Mouse (Mus musculus) heart, embryonic 15.5 days (tissue): ENCODE measurements at regions not wholly inside any gene's neighbourhood (a gene's known extent, or its start where the extent isn't known, plus 50 kb on each side); places are given as distances from the start of the nearest gene placed in this dataset.

Experiments used
- ATAC-seq: fragments of 200-750 bp; cut with Nextera tagmentation; replicated peaks from 2 replicates; pipeline ENCODE4 v1.8.0; 2017; ENCODE audit warnings: low read depth, moderate TSS enrichment; ENCODE audit not compliant: insufficient number of reproducible peaks, insufficient read depth, low FRiP score
- H3K27ac ChIP-seq: fragments of 300-500 bp; sonication (generic); 2 replicates; pipeline ENCODE4 v1.5.1; 2015; ENCODE audit warnings: mild to moderate bottlenecking, inconsistent platforms
- H3K27me3 ChIP-seq: fragments of 300-500 bp; sonication (generic); 2 replicates; pipeline ENCODE4 v1.6.1; 2015; ENCODE audit warnings: inconsistent platforms
- H3K36me3 ChIP-seq: fragments of 300-500 bp; sonication (generic); 2 replicates; pipeline ENCODE4 v1.6.1; 2015; ENCODE audit warnings: mild to moderate bottlenecking, inconsistent platforms
- H3K4me1 ChIP-seq: fragments of 300-500 bp; sonication (generic); replicated peaks from 2 replicates; pipeline ENCODE4 v1.6.1; 2015; ENCODE audit warnings: inconsistent platforms
- H3K4me2 ChIP-seq: fragments of 300-500 bp; sonication (generic); 2 replicates; pipeline ENCODE4 v1.6.1; 2015; ENCODE audit warnings: inconsistent platforms, mild to moderate bottlenecking, moderate library complexity
- H3K4me3 ChIP-seq: fragments of 300-500 bp; sonication (generic); 2 replicates; pipeline ENCODE4 v1.5.1; 2015; ENCODE audit warnings: mild to moderate bottlenecking, inconsistent platforms
- H3K9ac ChIP-seq: fragments of 300-500 bp; sonication (generic); 2 replicates; pipeline ENCODE4 v1.6.1; 2015; ENCODE audit warnings: mild to moderate bottlenecking, inconsistent platforms
- H3K9me3 ChIP-seq: fragments of 300-500 bp; sonication (generic); replicated peaks from 2 replicates; pipeline ENCODE4 v1.6.1; 2016; ENCODE audit warnings: inconsistent platforms
- WGBS: fragments of 180-500 bp; shearing (Covaris S2); methylation state at CpG from one replicate; pipeline ENCODE4 v1.1.7; 2015; ENCODE audit warnings: mixed read lengths; 5-methylcytosine and 5-hydroxymethylcytosine counted together

DNA sequence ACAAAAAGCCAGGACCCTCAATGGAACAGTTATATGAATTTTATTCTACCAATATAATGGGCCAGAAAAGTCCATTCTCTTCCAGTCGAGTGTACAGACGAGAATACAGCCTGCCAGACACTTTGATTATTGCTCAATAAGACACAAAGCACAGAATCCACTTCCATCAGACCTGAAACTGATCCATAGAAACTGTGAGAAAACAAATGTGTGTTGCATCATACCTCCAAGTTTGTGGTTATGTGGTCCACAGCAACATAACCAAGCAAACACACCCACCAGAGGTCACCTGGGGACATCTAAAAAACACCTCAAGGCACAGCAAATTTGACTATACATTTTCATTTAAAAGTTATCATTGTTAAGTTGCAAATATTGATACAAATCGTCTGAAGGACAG is 183.2 kb downstream of the 4933412E24Rik start:
- no peak overlapping the region for H3K4me2 ChIP-seq
- H3K4me1 ChIP-seq, result peaks cover 1% of the 10 kb centered on the region; the same call in 1 of the 2 replicates
- no peak overlapping the region for H3K27ac ChIP-seq
- H3K27me3 ChIP-seq, result no peaks in the 10 kb centered on the region
- no peaks in the 10 kb centered on the region for H3K36me3 ChIP-seq
- no peaks in the 10 kb centered on the region for H3K9me3 ChIP-seq
- no peak for ATAC-seq
- H3K4me3 ChIP-seq, result no peak overlapping the region
- no peak overlapping the region for H3K9ac ChIP-seq
- whole genome bisulfite sequencing, result 76% methylated on average over 3 of the region's 3 CpGs

DNA sequence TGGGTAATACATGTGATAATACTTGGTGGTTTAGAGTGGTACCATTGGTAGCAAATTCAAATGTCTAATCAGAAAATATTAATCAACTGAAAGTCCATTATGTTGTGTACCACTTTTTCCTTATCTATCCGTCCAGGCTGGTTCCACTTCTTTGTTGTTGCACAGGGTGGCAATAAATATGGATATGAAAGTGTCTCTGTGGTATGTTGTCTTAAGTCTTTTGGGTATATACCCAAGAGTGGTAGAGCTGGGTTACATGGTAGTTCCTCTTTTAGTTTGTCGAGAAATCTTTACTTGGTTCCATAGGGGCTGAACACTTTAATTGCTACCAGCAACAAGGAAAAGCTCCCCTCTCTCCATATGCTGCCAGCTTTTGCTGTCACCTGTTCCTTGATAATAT is 184.9 kb downstream of the 4933412E24Rik start:
- Histone ChIP-seq H3K9ac (no peak overlapping the region), H3K36me3 (no peaks in the 10 kb centered on the region), H3K27me3 (no peaks in the 10 kb centered on the region), H3K9me3 (no peaks in the 10 kb centered on the region), H3K4me3 (no peak overlapping the region), H3K27ac (no peak overlapping the region), H3K4me2 (no peak overlapping the region), H3K4me1 (peaks cover 3% of the 10 kb centered on the region; the same call in 1 of the 2 replicates)
- WGBS, result 79% methylated on average over 2 of the region's 2 CpGs
- ATAC-seq, result no peak

DNA sequence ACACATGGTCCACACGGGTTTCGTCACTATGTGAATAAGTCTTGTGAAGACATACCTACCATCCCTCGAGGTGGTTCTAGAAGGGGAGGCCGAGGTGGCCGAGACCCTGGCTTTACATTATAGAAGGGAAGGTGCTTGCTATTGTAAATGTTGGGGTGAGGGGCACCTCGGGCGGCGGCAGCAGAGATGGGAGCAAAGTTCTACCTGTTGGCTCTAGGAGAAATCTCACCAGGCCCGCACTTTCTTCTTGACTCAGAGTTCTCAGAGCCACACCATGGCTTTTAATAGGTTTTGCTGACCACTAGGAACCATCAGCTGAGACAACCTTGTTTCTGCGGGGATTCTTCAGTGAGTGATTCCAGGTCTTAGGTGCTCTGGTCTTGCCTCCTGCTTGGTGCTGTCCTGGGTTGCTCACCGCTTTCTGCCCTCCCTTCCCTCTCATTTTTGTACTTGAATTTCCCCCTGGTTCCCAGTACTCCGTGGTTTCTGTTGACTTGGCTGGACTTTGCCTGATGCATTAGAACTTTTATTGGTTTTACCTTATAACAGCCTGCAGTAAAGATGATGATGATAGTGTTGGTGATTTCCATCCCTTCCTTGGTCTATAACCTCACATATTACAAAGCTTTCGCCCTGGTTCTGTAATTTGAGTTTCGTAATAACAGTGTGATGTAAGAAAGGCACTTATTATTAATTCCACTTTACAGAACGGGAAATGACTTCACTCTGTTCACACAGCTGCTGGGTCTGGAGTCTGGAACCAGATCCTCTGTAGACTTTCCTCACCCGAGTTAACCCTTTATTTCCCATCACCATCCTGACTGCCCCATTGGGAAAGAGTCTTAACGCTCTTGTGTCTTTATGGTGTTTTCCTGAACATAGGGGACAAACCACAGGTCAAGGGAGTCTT is 185.6 kb downstream of the 4933412E24Rik start:
- Histone ChIP-seq H3K27ac (no peak overlapping the region), H3K36me3 (no peaks in the 10 kb centered on the region), H3K4me1 (peaks cover 6% of the 10 kb centered on the region; the same call in 1 of the 2 replicates), H3K27me3 (no peaks in the 10 kb centered on the region), H3K9ac (no peak overlapping the region), H3K9me3 (no peaks in the 10 kb centered on the region), H3K4me2 (no peak overlapping the region), H3K4me3 (no peak overlapping the region)
- ATAC-seq, result no peak
- WGBS, result 76% methylated on average over 17 of the region's 17 CpGs

- Histone ChIP-seq H3K27ac (no peak overlapping the region), H3K4me3 (no peak overlapping the region), H3K36me3 (no peaks in the 10 kb centered on the region), H3K27me3 (no peaks in the 10 kb centered on the region), H3K9ac (no peak overlapping the region), H3K4me2 (peak overlapping the region; percentile 33; the same call in 1 of the 2 replicates), H3K9me3 (no peaks in the 10 kb centered on the region), H3K4me1 (peaks cover 16% of the 10 kb centered on the region)
- no peak; the same call in 1 of the 2 replicates for ATAC-seq
- 22% methylated on average over 5 of the region's 5 CpGs for WGBS
These were observed 188.0 kb downstream of the 4933412E24Rik start for GRCm38 (mm10) chr15:59828421-59828820.

- no peak for ATAC-seq
- 54% methylated on average over 14 of the region's 14 CpGs for WGBS
- no peak overlapping the region for H3K27ac ChIP-seq
These were observed 190.1 kb downstream of the 4933412E24Rik start for GRCm38 (mm10) chr15:59826164-59826950.

DNA sequence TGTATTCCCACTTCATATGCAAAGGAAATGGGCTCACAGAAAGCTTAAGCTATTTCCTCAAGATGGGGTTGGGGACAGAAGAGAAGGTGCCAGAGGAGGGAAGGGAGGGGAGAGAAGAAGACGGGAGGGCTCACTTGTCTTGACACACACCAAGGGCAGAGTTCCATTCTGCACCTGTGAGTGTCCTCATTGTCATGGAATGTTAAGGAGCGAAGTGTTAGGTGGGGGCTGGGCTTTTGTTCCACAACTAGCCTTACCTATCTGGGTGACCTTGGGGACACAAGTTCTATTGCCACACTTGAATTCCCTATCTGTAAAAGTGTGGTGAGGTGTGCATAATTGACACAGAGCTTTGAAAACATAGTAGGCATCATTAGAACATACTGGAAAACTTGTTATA is 192.5 kb downstream of the 4933412E24Rik start:
- ATAC-seq, result no peak
- no peak overlapping the region for H3K9ac ChIP-seq
- H3K4me3 ChIP-seq, result no peak overlapping the region
- no peaks in the 10 kb centered on the region for H3K27me3 ChIP-seq
- 48% methylated on average over 2 of the region's 2 CpGs for WGBS
- no peak overlapping the region for H3K4me2 ChIP-seq
- H3K4me1 ChIP-seq, result peaks cover 25% of the 10 kb centered on the region
- no peaks in the 10 kb centered on the region for H3K9me3 ChIP-seq
- H3K36me3 ChIP-seq, result no peaks in the 10 kb centered on the region
- H3K27ac ChIP-seq, result no peak overlapping the region

More at GRCm38 (mm10) chr15:59826164-59826950, 190.1 kb downstream of the 4933412E24Rik start:
- Histone ChIP-seq H3K4me1 (peaks cover 25% of the 10 kb centered on the region), H3K9ac (no peak overlapping the region), H3K4me2 (no peak overlapping the region), H3K4me3 (no peak overlapping the region), H3K9me3 (no peaks in the 10 kb centered on the region), H3K27me3 (no peaks in the 10 kb centered on the region), H3K36me3 (no peaks in the 10 kb centered on the region)

- no peak overlapping the region for H3K4me2 ChIP-seq
- 46% methylated on average over 3 of the region's 3 CpGs for WGBS
- no peak overlapping the region for H3K4me3 ChIP-seq
- H3K27ac ChIP-seq, result peak overlapping the region; percentile 55
- no peaks in the 10 kb centered on the region for H3K36me3 ChIP-seq
- ATAC-seq, result 0 out of 2 replicates have a peak, but pooled peaks have one; percentile 28
- no peaks in the 10 kb centered on the region for H3K9me3 ChIP-seq
- peaks cover 23% of the 10 kb centered on the region for H3K4me1 ChIP-seq
- H3K9ac ChIP-seq, result no peak overlapping the region
- no peaks in the 10 kb centered on the region for H3K27me3 ChIP-seq
These were observed 193.3 kb downstream of the 4933412E24Rik start for GRCm38 (mm10) chr15:59822995-59823681.

DNA sequence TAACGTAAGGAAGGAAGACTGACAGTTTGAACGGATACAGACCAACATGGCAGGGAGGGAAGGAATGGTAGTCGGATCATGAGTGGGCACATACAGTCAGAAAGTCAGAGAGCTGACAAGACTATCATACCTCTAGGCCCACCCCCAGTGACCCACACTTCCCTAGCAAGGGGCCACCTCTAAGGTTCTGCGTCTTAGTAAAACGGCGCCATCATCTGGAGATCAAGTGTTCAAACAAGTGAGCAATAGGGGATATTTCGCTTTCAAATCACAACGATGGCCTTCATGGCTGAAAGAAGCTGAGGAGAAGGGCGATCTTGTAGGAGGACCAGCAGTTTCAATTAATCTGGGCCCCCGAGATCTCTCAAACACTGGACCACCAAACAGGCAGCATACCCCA is 196.1 kb downstream of the 4933412E24Rik start:
- H3K27me3 ChIP-seq, result no peaks in the 10 kb centered on the region

GRCm38 (mm10) chr15:59816031-59816430 is 200.4 kb downstream of the 4933412E24Rik start:
- Histone ChIP-seq H3K4me2 (no peak overlapping the region), H3K9me3 (no peaks in the 10 kb centered on the region), H3K4me1 (peaks cover 7% of the 10 kb centered on the region), H3K9ac (no peak overlapping the region), H3K27ac (no peak overlapping the region), H3K36me3 (no peaks in the 10 kb centered on the region), H3K4me3 (no peak overlapping the region), H3K27me3 (no peaks in the 10 kb centered on the region)
- ATAC-seq, result no peak
- 53% methylated on average over 8 of the region's 8 CpGs for WGBS

More for the DNA sequence above, 196.1 kb downstream of the 4933412E24Rik start:
- no peak overlapping the region for H3K9ac ChIP-seq
- whole genome bisulfite sequencing, result 67% methylated on average over 10 of the region's 10 CpGs
- no peak overlapping the region for H3K4me3 ChIP-seq
- peaks cover 22% of the 10 kb centered on the region for H3K4me1 ChIP-seq
- no peak overlapping the region for H3K27ac ChIP-seq
- no peaks in the 10 kb centered on the region for H3K9me3 ChIP-seq
- no peaks in the 10 kb centered on the region for H3K36me3 ChIP-seq
- no peak for ATAC-seq
- H3K4me2 ChIP-seq, result no peak overlapping the region

DNA sequence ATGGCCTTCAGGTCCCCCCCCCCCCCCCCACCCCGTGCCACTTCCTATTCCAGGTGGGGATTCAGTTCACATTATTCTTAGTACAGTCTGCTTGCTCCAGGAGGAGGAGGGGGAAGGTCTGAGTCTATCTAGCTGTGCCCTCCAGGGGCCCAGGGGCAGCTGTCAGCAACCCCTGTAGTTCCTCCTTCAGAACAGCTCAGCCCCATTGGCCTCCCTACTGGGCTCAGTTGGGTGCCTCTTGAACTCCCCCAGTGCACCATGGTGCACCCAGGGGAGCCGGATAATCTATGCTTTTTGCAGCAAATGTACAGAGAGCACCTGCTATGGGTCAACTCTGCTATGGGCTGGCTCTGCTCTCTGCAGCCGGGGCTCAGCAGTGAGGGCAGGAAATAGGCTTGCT is 204.8 kb downstream of the 4933412E24Rik start:
- Histone ChIP-seq H3K4me3 (no peak overlapping the region), H3K9ac (no peak overlapping the region), H3K4me2 (no peak overlapping the region), H3K27ac (no peak overlapping the region), H3K4me1 (peaks cover 7% of the 10 kb centered on the region), H3K36me3 (no peaks in the 10 kb centered on the region), H3K27me3 (no peaks in the 10 kb centered on the region), H3K9me3 (no peaks in the 10 kb centered on the region)
- 27% methylated on average over 3 of the region's 3 CpGs for WGBS
- no peak for ATAC-seq

DNA sequence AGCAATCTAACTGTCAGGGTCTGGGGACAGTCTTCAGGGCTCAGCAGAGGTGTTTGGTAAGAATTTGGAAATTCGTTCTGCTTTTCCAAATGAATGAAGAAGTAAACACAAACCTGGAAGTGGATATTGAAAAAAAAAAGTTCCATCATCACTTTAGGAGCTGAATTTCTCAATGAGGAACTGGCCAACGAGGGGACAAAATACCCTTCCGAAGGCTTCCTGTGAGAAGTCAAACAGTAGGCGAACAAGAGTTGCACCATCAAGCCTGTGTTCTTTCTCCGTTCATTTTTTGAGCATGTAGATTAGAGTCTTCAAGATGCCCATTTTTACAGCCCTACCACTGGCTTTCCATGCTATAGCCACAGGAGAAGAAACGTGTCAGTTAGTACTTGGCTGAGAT is 207.1 kb downstream of the 4933412E24Rik start:
- no peak overlapping the region for H3K27ac ChIP-seq
- no peak overlapping the region for H3K4me3 ChIP-seq
- no peak overlapping the region for H3K9ac ChIP-seq
- H3K4me1 ChIP-seq, result peaks cover 4% of the 10 kb centered on the region
- no peaks in the 10 kb centered on the region for H3K36me3 ChIP-seq
- 90% methylated on average over 6 of the region's 6 CpGs for WGBS
- no peaks in the 10 kb centered on the region for H3K9me3 ChIP-seq
- no peak overlapping the region for H3K4me2 ChIP-seq
- ATAC-seq, result no peak
- no peaks in the 10 kb centered on the region for H3K27me3 ChIP-seq
